Mouse (Mus musculus) cerebellum, postnatal 4 days (tissue): ENCODE measurements around the gene Tbx6.

ENCODE experiments used
- DNase-seq, 2 experiments: peaks; one replicate each; pipeline ENCODE4 v3.0.0; 2022; ENCODE audit warnings: low spot score in 2 of 2, mixed read lengths in 1 of 2

Tbx6 gene

DNA sequence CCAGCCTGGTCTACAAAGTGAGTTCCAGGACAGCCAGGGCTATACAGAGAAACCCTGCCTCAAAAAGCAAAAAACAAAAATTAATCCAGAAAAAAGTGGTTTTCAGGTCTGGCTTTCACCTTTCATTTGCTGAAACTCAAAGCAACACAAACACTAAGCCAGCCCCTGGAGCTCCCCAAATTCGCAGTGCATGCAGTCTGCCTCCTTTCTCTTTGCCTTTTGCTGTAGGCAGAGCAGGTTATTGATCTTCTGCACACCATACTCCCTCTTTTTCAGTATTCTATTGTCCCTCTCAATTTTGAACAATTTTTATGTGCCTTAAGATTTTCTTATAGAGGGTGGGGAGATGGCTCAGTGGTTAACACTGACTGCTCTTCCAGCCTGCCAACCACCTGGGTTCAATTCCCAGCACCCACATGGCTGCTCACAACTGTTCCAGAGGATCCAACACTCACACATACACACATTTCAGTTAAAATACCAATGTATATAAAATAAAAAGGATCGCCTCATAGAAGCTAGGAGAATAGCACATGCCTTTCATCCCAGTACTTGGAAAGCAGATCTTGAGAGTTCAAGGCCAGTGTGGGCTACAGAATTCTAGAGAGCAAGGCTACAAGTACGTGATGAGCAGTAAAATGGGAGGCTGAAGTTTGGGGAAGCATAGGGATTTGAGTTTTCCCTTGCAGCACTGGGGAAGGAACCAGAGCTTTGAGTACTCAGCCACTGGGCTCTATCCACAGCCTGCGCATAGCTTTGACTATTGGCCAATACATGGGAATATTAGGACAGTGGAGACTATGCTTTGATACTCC is 12.4 kb downstream of the Tbx6 start:
- DNase-seq: no peak

DNA sequence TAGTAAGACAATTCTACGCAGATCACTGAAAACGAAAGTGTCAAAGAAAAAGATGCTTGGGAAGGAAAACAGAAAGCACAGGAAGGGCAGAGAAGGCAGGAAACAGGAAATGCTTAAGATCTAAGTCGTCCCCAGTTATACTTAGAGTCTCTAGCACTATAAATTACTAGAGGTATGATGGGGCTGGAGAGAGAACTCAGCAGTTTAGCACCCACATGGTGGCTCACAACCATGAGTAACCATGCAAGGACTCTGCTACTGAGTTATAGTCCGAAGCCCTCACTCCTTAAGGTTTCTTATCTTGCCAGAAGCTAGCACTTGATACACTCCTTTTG is 13.0 kb downstream of the Tbx6 start:
- no peak for DNase-seq

DNA sequence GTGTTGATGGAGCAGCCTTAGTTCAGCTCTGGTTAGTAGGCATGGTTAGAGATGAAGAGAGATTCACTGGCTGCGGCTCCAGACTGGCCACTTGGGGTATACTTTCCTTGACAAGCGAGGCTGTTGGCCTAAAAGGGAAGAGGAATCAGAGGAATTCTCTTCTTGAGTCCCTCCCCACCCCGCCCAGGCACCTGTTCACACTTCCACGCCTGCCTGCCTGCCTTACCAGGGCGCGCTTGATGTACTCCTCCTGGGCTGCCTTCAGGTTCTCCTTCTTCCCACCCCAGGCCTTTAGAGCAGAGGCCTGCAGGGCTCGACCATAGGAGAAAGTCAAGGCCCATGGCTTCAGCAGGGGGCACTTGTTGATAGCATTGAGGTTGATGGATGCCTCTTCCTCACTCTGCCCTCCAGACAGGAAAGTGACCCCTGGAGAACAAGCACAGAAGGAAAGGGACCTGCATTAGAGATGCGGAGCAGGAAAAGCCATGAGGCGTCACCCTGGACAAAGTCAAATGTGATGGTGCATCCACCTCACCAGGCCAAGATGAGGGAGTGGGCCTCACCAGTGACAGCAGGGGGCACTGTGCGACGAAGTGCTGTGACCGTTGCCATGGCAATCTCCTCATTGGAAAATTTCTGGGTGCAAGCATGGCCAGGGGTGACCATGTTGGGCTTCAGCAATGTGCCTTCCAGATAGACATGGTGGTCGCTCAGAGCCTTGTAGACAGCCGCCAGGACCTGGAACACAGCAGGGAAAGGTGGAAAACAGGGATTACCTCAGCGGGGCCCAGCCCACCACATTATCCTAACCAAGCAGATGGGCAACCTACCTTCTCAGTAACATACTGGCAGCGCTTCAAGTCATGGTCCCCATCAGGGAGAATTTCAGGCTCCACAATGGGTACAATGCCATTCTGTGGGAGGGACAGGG is 14.4 kb downstream of the Tbx6 start:
- no peak for DNase-seq

DNA sequence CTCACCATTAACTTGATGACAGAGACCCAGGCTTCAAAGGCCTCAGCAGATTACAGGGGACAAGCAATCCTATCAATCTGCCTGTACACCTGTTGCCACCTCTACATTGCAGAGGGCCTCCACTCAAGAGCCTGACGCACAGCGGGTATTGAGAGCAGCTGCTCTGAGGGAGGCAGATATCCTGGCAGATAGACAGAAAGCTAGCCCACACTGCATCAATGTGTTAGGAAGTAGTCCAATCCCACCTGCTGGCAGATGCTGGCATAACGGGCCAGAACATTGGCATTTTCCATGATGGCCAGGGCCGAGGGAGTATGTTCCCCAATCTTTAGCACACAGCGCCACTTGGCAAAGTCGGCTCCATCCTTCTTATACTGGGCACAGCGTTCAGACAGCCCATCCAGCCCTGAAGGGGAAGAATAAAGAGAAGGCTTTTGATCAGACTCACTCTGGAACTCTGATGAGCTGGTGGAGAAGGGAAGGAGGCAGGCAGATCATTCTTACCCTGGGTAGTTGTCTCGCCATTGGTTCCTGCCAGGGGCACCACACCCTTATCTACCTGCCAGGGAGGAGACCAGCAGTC is 15.2 kb downstream of the Tbx6 start:
- peak in 1 of 2 experiments; percentile 69 for DNase-seq

DNA sequence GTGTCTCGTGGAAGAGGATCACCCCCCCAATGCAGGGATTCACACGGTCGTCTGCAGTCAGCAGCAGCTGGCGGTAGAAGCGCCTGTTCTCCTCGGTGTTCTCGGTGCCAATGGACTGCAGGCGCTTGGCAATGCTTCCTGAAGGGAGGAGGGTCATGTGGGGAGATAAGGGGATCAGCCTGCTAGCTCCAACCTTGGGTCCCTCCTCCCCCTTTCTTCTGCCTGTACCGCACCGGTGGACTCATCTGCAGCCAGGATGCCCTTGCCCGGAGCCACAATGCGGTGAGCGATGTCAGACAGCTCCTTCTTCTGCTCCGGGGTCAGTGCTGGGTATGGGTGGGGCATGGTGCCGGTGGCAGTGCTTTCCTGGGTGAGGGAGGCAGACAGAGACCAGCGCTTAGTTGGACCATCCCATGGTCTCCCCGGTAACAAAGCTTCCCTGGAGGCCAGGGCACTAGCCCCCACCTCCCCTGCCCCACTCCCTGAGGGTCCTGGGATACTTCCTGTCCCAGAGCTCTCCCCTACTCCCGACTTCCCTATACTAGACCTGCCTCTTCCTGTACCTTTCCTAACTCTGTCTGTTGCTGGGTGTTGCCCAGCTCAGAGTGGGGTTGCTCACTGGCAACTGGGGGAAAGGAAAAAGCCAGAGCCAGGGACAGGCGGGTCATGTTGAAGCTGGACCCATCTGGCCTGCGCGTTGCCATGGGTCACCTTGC is 16.3 kb downstream of the Tbx6 start, which contains the start of gene Fam57b:
Gene Fam57b (plus strand): TSS at position 258 of the 716 bp plus-strand sequence.
- DNase-seq: peak in 1 of 2 experiments; percentile 63

DNA sequence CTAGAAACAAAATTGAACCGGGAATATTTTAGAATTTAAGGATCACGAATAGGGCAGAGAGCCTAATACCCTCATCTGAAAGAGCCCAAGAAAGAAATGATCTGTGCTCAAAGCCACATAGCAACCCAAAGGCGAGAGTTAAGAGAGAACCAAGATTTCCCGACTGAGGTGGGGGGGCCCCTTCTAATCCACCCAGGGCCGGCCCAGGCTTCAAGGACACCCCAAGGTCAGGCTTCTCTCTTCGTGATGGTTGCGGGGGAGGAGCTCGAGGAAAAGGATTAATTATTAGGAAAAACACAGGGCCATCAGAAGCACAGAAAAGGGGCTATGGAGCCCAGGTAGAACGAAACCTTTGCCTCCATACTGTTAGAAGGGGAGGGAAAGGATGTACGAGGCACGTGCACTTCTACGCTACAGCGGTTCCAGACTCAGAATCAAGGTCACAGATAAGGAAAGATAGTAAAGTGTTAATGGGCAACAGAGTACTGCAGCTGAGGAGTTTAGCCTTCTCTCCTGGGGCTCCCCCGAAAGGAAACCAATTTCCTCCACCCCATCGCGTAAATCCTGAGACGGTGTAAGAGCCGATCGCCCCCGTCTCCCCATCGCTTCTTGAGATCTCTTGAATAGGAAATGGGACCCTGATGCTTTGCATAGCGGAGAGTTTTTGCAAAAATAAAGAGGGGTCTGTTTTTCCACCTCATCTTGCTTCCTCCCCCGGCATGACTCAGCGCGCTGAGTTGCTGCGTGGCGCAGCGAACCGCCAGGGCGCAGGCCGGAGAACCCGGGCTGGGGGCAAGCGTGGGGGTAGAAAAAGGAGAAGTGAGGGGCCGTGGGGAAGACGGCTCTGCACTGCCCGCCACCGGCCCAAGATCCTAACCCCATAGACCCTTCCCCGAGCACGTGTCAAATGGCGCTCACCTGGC is 17.1 kb downstream of the Tbx6 start:
- no peak for DNase-seq

DNA sequence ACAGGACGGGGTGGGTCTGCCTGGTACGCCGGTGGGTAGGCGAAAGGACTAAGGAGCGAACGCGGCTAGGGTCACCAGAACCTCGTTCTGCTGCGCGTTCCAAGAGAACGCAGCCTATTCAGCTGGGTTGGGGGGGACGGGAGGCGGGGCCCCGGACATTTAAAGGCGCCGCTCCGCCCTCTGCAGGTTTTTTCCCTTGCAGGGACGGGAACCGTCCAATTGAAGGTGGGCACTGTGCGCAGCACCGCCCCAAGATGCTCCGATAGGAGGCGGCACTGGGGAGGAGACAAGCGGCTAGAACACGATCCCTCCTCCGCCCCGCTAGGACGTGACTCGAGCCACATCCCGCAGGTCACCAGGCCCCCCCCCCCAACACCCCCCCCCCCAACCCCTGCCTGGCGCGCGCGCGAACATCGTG is 17.8 kb downstream of the Tbx6 start:
- DNase-seq: peak; percentile 90 to 95

DNA sequence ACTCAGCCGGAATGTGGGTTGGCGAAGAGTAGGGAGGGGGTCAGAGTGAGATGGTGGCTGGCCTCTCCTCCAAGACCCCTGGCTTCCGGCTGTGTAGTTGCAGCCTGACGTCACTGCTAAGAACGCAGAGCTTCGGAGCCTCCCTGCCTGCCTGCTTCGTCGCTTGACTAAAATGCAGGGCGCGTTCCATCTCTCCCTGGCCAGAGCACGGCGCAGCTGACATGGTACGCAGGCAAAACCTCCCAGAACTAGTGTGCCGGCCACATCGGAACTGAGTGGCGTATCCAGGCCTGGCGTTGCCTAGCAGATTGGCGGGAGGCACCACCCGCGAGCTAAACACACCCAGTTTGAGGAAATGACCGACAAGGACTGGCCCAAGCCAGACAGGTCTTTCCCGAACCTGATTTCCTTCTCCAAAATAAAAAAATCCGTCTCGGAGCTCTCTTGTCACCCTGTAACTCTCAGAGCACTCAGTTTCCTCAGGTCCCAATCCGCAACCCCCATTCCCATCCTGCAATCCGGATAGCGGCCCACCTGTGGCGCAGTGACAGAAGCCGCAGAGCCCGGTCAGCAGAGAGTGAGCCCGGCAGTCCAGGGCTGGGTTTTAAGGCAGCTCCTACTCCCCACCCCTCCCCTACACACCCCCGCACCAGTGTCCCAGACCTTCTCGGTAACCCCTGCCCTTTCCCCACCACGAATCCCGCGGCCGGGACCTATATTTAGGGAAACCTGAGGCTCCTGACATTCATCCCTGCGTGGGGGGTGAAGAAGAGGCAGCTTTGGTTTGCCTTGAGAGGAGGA is 18.4 kb downstream of the Tbx6 start:
- peak in 1 of 2 experiments; percentile 77 for DNase-seq

DNA sequence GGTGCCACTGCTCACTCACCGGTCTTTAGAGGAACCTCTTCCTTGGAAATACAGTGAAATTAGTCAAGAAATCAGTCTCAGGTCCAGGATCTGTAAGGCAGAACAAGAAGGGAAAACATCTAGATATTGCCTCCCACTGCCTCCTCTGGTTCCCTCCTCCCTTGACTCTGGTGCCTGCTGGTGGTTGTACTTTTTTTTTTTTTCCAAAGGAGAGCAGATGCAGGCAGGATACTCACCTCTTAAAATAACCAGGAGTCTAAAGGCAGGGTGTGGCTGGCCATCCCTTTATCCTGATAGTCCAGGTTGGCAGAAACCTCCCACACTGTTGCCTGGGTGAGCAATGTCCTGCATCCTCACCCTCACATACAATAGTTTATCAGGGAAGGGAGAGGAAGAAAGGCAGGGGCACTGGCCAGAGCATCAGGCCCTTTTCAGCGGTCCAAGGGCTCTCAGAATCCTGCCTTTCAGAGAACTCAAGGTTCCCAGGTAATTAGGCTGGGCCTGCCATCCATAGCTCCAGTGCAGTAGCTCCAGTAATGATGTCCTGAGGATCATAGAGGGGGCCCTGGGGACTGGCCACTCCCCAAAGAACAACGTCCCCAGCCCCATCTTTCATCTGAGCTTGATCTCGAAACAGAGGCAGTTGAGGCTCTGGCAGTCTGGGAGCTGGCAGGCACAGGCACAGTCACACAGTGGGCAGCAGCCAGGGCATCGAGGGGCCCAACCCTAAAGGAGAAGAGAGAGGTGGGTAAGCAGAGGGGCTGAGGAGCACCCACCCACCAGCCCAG is 19.2 kb downstream of the Tbx6 start:
- no peak for DNase-seq

DNA sequence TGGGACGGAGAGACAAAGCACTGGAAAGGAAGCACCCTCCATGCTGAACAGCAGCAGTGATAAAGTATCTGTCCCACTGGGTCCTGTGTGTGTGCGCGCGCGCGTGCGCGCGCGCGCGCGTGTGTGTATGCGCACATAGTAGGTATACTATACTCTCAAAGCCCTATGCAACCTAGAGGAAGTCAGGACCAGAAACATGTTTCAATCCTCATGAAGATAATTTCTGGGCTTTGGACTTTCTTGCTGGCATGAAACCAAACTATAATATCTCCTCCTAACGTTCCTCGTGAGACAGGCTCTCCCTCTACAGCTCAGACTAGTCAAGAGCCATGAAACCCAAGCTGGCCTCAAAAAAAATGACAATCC is 19.8 kb downstream of the Tbx6 start:
- no peak for DNase-seq

DNA sequence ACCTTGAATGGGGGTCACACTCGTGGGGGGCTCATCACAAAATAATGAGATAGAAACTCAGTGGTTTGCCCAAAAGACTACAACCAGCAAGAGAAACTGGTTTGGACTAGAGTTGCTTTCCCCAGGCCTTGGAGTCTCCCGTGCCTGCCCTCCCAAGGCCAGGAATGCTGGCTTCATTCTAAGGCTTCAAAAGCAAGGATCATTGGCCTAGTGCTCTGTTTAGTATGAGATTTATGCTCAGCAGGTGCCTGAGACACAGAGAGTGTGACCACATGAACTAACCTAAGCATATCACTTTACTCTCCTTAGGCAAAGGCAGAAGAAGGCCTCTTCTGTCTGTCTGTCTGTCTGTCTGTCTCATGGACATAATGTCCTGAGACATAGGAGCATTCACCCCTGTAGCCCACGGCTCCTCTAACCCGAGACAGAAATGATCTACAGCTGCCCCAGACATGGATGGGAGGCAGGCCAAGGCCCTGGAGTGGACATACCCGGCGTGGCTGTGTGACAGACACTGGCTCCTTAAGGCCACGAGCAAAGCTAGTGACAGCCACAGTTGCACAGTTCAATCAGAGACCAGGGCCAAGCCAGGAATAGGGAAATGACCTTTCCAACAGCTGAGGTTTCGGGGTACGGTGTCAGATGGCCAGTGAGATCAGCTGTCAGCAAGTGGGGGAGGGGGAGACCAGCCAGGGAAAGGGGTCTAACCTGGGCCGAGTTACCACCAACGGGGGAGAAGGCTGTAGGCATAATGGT is 21.0 kb downstream of the Tbx6 start:
- DNase-seq: no peak

DNA sequence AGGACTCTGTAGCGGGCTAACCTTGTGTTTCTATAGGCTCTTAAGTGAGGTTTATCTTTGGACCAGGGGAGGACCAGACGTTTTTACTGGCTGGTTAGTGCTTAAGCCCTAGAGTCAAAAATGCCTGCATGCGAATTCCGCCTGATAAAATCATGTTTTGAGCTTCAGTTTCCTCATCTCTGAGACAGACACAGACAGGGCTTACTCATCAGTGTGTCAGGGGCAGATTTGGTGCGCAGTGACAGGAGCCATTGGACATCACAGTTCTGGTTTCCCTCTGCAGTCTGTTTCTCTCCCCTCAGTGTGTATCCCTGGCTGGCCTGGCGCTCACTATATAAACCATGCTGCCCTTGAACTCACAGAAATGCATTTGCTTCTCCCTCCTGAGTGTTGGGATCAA is 21.9 kb downstream of the Tbx6 start:
- no peak for DNase-seq

DNA sequence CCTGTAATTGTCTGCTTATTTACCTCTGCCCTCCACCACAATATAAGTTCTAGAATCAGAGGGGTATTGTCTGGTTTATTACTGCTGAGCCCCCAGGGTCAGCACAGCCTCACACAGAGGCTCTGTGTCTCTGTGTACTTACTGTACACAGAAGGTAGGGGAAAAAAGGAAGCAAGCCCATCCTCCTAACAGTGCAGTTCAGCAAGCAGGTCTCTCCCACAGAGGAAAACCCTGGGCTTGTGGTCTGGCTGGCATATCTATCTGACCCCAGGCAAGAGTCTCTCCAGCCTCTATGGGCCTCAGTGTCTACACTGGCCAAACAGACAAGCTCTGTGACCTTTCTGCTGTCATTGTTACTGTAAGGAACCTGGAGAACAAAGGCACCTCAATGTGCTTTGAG is 22.5 kb downstream of the Tbx6 start:
- no peak for DNase-seq

DNA sequence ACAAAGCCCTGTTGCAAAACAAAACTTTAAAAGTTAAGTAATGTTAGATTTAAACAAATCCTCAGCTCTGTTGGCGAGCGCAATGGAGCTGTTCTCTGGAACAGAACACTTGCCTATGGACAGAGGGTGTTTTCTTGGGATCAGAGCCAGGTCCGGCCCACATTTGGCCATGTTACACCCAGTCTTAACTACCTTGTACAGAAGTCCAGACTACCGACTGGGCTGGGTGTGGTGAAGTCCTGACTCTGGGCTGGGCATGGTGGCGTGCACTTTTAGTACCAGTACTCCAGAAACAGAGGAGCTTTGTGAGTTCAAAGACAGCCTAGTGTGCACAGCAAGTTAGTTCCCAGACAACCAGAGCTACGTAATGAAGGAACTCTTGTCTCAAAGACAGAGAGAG is 25.7 kb downstream of the Tbx6 start:
- DNase-seq: no peak

DNA sequence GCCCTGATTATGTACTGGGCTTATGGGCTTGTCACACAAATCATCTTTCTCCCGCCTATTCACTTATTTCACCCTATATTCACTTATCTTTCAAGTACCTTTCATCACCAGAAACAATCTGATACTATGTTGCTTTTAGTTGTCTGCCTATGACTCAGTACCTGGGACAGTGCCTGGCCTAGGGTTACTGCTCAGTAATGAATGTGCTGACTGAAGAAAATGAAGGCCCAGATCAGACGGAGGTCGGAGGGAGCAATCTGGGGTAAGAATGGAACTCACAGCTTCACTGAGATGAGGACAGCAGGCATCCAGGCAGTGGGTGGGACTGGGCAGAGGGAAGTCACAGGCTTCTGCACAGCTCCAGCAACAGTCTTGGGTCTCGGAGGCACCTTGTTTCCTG is 26.1 kb downstream of the Tbx6 start:
- no peak for DNase-seq

DNA sequence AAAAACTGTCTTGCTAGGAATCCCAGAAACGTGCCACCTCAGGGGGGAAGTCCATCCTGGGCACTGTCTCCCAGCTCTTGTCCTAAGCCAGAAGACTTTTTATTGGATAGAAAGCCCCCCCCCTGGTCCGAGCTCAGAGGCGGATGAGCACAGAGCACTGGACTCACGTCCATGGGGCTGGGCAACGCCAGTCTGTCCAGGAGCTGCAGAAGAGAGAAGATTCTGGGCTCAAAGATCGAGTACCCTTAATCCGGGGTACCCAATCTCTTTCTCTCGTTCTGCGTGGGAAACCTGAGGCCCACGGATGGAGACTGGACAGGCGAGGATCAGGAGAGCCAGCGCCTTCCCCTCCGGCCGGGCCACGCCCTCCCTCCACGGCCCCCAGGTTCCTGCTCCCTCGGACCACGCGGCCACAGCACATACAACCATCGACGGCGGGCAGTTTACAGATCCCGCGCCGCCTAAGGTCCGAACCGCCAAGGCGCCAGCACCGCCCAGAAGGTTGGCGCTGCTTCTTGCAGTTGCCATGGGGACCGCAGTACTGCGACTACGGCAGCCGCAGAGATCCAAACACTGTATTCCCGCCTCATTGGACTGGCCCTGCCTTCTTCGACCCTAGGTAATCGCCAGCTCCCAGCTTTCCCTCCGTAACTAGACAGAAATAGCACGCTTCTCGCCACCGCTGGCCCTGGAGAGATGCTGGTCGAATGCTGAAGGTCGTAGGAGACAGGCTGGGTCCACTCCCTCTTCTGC is 27.6 kb downstream of the Tbx6 start:
- DNase-seq: peak; percentile 66 to 85

DNA sequence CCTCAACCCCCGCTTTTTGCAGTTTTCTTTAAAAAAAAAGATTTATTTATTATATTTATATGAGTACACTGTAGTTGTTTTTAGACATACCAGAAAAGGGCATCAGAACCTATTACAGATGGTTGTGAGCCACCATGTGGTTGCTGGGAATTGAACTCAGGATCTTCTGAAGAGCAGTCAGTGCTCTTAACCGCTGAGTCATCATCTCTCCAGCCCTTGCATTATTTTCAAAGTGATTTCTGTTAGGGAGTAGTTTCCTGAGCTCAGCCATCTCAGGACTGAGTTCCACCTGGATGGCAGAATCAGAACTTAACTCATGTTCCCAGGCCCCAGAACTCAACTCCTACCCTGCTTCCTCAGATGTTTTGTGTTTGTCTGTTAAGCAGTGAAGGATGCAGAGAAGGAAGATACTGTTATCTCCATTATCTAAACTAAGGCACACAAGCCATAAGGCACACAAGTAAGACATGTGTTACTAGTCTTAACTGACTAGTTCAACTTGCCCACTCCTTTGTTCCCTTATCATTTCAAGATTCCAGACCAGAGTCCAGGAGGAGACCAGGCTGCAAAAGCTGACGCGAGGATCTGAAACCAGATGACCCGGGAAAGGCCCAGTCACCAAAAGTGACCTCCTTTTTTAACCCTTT is 28.6 kb downstream of the Tbx6 start:
- DNase-seq: no peak
